Mouse (Mus musculus) Muller cell, postnatal 12 days (primary cell): ENCODE measurements at regions not wholly inside any gene's neighbourhood (a gene's known extent, or its start where the extent isn't known, plus 50 kb on each side); places are given as distances from the start of the nearest gene placed in this dataset.
A peak's percentile ranks its signal among the peaks of the same experiment; 100 is the strongest.

Experiments
- DNase-seq: peaks from one replicate; pipeline ENCODE4 v3.0.0-alpha.2; 2015; ENCODE audit errors: inconsistent ontology term

DNA sequence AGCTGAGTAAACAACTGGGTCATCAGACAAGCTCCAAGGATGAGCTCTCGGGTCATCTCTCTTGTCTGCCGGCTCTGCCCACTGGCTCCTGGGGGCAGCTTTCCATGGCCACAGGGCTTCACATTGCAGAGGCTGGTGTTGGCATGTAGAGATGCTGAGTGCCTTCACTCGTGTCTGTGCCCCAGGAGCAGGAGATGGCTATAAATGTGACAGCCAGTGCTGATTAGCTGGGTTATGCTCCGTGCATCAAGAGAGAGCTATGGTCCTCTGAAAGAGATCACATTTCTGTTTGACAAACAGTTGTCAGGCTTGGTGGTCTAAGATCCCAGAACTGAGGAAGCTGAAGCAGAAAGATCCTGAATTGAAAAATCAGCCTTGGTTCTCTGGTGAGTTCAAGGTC is 795.4 kb upstream of the Car8 start:
- no peak for DNase-seq

GRCm38 (mm10) chr4:9033106-9033642 is 794.3 kb upstream of the Car8 start:
- no peak for DNase-seq

DNA sequence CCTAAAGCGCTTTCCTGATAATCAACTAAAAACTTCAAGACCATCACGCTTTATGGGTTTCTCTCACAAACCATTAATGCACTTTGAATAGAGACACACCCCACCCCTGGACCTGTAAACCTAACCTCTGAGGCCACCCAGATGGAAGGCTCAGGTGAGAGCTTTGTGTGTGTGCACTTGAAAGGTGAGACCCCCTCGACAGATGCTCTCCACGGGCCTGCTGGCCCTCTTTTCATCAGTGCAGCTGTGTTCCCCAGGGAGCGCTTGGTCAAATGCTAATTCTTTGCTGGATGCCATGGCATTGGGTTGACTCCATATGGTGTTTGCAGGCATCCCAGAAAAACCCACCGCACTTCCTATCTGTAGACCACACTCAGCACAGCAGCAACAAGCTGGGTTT is 792.8 kb upstream of the Car8 start:
- DNase-seq, result no peak

DNA sequence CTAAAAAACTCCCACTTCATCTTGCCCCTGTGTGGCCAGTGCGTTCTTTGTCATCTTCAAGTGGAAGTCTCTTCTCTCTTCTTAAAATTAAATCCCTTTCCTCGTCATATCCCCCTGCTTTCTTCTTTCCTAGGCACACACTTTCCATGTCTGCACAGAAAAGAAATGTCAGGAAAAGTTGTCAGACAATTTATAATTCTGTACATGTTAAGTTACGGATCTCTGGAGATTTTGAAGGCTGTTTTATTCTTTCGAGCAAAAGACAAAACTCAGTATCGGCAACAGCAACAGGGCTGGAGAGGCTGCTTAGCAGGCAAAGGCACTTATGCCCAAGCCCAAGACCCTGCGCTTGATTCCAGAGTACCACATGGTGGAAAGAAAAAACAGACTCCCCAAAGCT is 790.1 kb upstream of the Car8 start:
- DNase-seq, result no peak

- DNase-seq, result peak; percentile 50
Observed at GRCm38 (mm10) chr4:9028475-9028874, 789.6 kb upstream of the Car8 start.

DNA sequence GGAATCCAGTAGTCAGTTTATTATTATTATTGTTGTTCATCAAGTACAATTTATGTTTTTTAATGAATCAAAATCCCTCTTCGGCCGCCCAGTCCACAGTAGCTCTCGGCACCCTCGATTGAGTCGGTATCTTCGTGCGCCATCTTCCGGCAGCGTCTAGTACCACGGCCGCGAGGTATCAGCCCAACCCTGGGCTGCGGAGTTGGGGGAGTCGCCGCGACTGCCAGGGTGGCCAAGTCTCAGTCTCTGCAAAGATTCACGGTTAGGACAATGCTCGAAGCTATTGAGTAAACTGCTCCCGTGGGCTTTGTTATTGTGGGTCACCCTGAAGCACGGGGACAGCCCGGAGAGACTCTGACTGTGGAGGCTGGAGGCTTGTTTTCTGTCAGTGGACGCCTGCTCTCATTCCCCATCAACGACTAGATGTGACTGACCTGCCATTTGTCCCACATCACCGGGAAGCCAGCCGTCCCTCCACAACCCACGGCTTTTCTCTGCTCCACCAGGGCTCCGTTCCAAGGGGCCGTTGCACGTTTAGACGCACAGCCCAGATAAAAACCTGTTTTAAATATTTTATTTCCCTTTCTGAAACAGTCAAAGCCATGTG is 789.1 kb upstream of the Car8 start:
- peak; percentile 88 for DNase-seq

DNA sequence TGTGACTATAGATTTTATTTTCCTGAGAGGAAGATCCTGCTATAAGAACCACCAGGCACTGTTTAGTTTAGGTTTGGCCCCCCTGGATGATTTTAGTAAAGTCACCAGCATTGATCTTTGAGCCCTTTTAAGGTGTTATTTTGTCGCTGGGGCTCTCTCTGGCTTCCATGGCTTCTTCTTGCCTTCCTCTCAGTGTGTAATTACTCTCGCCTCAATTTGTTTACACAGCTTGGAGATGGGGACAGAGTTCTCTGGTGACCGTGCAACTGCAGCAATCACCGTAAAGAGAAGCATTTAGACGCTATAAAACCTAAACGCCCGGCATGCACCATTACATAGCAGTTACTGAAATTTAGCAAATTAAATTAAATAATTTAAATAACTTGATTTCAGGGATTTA is 788.5 kb upstream of the Car8 start:
- DNase-seq, result no peak

- peak; percentile 89 for DNase-seq
Observed at GRCm38 (mm10) chr4:9026841-9027240, 788.0 kb upstream of the Car8 start.

- DNase-seq, result no peak
Observed at GRCm38 (mm10) chr4:9025821-9026470, 787.1 kb upstream of the Car8 start.

DNA sequence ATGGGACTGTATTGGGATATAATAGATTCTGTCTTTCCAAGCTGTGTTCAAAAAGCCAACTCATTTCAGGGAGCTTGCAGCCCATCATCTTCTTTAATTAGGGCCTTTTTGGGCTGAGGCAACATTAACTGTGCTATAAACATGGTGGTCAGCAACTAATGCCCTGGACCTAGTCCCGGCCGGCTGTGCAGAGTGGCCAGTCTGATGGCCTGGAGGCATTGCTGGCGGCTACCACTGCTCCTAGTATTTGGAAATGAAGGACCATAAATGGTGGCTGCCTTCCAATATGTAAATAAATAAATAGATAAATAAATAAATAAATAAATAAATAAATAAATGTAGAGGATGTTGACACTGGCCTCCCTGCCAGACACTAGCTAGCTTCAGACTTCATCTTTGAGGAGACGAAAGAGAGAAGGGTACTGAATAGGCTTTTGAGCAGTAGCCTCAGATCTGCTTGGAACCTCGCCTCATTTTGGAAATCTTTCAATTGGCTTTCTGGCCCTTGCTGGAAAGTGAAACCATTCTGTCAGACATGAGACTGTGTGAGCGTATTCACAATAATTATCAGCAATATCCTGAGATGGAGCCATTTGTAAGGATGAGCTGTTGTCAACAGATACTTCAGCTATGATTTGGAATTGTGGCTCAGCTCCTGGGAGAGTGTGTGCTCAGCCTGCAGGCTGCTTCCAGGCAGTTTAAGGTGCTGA is 785.5 kb upstream of the Car8 start:
- DNase-seq, result peak; percentile 72

DNA sequence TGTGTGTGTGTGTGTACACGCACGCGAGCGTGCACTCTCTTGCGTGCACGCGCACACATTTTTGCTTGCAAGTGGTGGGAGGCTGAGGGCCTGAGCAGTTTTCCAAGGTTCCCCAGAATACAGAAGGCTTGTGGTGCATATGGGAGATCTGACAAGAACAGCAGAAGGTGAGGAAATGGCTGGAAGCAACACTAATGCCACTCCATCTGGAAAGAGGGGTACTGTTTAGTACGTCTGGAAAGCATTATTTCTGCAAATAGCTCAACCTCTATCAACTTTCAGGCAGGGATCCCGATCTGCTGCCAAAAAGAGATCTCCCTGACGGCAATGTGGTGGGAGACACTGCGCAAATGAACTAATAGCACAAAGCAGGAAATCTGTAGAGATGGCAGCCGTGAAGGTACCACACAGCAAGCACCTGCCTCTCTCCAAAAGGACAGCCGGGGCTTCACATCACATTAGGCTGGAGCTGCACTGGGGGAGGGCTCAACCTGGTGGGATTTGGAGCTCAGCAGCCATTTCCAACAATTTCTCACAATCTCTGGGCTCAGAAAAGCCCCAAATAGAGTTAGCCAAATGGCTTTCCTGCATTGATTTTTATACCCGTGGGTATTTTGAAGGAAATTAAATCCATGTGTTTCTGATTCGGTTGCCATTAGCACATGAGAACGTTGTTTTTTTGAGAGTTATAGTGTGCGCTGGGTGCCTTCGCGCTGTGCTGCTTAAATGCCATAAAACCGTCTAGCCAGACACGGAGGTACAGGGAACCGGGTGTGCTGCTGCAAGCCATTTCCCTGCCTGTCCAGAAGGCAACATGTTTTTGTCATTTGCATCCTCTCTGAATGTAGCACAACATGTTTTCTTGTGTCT is 780.6 kb upstream of the Car8 start:
- DNase-seq, result no peak

DNA sequence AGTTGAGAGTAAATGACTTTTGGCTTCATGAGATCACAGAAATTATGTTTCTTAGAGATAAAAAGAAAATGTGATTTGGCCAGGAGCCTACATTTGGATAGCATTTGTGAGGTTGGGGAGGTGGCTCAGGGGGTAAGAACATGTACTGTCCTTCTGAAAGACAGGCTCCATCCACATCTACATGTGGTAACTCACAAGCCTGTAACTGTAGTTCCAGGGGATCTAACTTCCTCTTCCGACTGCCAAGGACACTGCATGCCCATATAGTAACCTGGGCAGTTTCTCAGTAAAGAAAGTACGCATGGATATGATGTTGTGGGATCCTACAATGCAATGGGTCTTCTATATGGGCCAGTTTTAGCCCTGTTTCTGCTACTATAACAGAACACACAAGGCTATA is 779.4 kb upstream of the Car8 start:
- no peak for DNase-seq

DNA sequence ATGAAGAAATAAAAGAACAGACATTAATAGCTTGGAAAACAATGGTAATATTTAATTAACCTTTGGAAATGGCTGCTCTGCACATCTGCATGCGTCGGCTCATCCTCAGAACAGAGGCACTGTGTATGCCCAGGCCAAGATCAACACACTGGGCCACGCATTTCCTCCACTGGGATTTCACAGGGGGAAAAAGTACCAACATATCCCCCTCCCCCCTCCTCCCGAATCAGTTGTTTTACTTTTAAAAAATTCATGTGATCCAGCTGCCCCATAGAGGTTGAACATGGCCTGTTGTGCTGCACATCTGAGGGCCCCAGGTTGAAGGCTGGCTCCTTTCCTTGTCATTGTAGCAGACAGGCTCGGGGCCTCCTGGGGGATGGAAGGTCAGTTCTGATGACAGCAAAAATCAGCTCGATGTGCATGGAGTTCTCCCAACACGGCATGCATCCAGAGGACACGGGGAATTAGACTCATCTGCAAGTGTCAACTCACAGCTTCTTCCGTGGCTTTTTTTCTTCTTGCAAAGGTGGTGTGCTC is 777.7 kb upstream of the Car8 start:
- DNase-seq, result no peak

DNA sequence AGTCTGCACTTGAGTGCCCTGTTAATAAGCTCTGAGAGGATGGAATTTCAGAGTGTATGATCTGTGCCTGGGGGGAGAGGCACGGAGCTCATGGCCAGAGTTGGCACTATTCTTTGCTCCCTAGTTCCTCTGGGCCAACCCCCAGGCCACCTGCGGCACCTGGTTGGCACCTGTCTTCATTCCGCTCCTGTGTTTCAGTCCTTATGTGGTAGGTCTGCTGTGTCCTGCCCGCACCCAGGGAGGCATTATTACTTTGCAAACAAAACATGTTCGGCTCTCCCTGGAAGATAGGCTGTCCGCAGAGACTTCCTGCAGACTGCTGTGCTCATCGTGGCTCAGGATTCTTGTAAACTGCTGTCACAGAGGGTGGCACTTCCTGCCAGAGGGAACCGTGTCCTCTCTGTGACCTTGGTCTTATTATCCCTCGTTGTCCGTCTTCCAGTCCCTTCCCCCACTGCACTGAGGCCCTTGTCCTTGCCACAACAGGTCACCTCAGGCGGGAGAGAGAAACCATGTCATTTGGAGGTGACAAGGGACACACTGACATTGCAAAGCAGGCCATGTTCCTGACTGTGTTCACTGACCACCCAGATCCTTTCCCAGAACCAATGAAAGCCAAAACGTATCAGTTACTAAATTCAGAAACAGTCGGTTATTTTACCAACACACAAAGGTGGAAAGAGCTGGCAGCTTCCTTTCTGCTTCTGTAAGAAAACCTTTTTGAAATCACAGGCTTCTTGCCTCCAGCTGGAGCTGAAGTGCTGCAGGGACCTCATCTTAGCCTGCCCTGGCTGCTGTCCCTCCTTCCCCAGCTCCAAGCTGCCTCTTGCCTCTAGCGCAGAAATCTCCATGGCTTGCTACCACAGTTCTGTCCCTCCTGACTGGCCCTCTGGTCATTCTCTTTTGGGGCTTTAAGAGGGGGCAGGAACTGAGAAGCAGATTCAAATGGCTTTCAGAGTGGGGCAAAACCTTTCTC is 777.0 kb upstream of the Car8 start:
- peak; percentile 76 for DNase-seq

DNA sequence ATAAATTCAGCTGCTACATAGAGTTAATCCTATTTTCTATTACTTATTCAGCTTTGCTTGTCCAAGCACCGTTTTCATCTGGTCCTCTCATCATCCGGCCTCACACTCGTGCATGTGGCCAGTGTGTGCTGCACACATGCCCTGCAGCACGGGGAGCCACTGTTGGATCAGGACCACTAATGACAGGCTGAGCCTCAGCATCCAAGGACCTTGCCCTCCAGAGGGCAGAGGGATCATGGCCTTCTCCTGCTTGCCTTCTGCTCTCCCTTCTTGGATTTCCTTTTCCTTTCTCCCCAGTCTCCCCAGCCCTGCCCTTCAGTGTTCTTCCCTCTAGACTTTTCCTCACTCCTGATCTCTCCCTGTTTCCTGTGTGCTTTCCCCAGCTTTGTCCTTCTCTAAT is 776.1 kb upstream of the Car8 start:
- no peak for DNase-seq

GRCm38 (mm10) chr4:9012787-9013186 is 773.9 kb upstream of the Car8 start:
- no peak for DNase-seq

- no peak for DNase-seq
Observed at GRCm38 (mm10) chr4:9011952-9012351, 773.1 kb upstream of the Car8 start.

DNA sequence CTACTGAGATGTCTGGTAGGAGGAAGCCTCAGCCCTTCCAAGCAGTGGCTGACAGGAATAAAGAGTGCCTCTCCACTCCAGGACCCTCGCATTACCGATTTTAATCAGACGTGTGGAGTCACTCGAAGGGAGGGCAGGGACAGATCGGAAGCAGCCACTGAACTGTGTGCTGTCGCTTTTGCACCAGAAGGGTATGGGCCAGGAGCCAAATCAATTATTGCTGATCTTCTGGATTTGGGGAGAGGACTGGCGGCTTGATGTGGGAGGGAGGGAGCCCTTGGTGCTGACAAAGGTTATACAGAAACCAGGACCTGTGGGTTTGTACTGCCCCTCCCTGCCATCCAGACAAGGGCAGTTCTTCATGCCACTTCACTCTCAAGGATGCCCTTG is 772.3 kb upstream of the Car8 start:
- DNase-seq, result peak; percentile 40

- DNase-seq, result no peak
Observed at GRCm38 (mm10) chr4:9010381-9011128, 771.7 kb upstream of the Car8 start.

- DNase-seq, result no peak
Observed at GRCm38 (mm10) chr4:9009656-9010055, 770.8 kb upstream of the Car8 start.
